ENCODE assay signal across 10 mouse cellular contexts in the genomic region with DNA sequence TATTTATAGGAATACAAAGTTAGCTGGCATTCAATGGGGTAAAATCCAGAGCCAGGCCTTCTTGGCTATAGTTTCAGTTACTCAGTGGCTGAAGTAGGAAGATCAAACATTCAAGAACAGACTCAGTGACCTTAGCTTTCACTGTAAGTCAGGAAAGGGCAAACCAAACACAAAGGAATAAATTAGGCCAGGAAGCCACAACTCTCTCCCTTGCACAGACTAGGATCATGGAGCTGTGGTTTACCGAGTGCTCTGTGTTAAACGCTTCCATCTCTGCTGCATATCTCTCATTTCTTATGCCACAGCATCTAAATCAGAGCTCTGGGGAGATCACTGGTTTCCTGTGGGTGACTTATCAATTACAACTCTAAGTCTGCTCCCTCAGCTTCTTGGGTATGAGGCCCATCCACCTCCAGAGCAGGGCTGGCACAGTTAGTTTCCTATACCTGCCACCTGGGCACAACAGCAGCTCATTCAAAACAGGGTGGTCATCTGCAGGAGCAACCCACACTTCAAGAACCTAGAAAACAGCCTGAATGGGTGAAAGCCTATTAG. TPM values are rescaled to one million over a fixed set of nuclear protein-coding genes. Genes with fewer than 3 reads are reported as not detected.
DNase-seq lines count a peak whose midpoint lies in the region; ATAC-seq lines count a peak whose summit lies in the region.
"Had no signal": no experiment of that assay in that cellular context is flagged by ENCODE, and none has a peak within 500 bp of the region (broad histone marks: within the 10 kb centered on the region; RNA-seq: fewer than 3 reads in every experiment).

No protein-coding gene starts in this region.

- no peaks in the 10 kb centered on the region for H3K36me3 ChIP-seq in kidney, embryonic 15.5 days
- H3K36me3 ChIP-seq in embryonic facial prominence, embryonic 12.5 days = no peaks in the 10 kb centered on the region
- no peaks in the 10 kb centered on the region for H3K36me3 ChIP-seq in hindbrain, embryonic 11.5 days (ENCODE audit: control insufficient read depth, insufficient read depth, low read length)
- no peaks in the 10 kb centered on the region for H3K36me3 ChIP-seq in midbrain, embryonic 14.5 days (ENCODE audit: control insufficient read depth, insufficient read depth, low read length)

- no peak overlapping the region for H3K4me3 ChIP-seq in kidney, embryonic 15.5 days (replicated peaks)
- H3K4me3 ChIP-seq in embryonic facial prominence, embryonic 12.5 days = no peak overlapping the region
- H3K4me3 ChIP-seq in hindbrain, embryonic 11.5 days (ENCODE audit: low read depth, low read length) = no peak overlapping the region
- no peak overlapping the region for H3K4me3 ChIP-seq in midbrain, embryonic 14.5 days (replicated peaks; ENCODE audit: low read depth, low read length)

- no peak for DNase-seq in kidney, adult 8-10 months
- no peak for DNase-seq in hindbrain, embryonic 11.5 days (ENCODE audit: low spot score)
- DNase-seq in midbrain, embryonic 14.5 days = no peak
- no peak for DNase-seq in adrenal gland, adult 8-10 months
- DNase-seq in adrenal gland, postnatal 4 days (ENCODE audit: low spot score in 2 of 2) = no peak
- DNase-seq in urinary bladder, adult 18-20 months (ENCODE audit: low spot score in 2 of 2) = no peak
- DNase-seq: adrenal gland, postnatal 25 days had no signal

- 66% methylated on average over 2 of the region's 2 CpGs for WGBS in kidney, embryonic 15.5 days
- WGBS in embryonic facial prominence, embryonic 12.5 days = 61% methylated on average over 2 of the region's 2 CpGs
- 67% methylated on average over 2 of the region's 2 CpGs for WGBS in hindbrain, embryonic 11.5 days
- WGBS in midbrain, embryonic 14.5 days = 57% methylated on average over 2 of the region's 2 CpGs

- H3K9ac ChIP-seq in kidney, embryonic 15.5 days = no peak overlapping the region
- H3K9ac ChIP-seq in embryonic facial prominence, embryonic 12.5 days = no peak overlapping the region
- no peak overlapping the region for H3K9ac ChIP-seq in hindbrain, embryonic 11.5 days (ENCODE audit: low read depth, low read length)
- no peak overlapping the region for H3K9ac ChIP-seq in midbrain, embryonic 14.5 days (replicated peaks; ENCODE audit: low read length)

- H3K4me1 ChIP-seq in kidney, embryonic 15.5 days = peaks cover 46% of the 10 kb centered on the region
- peaks cover 21% of the 10 kb centered on the region; the same call in 1 of the 2 replicates for H3K4me1 ChIP-seq in embryonic facial prominence, embryonic 12.5 days
- H3K4me1 ChIP-seq in hindbrain, embryonic 11.5 days (replicated peaks; ENCODE audit: control insufficient read depth, insufficient read depth, low read length) = no peaks in the 10 kb centered on the region; the same call in 1 of the 2 replicates
- peaks cover 6% of the 10 kb centered on the region; the same call in 1 of the 2 replicates for H3K4me1 ChIP-seq in midbrain, embryonic 14.5 days (ENCODE audit: control insufficient read depth, insufficient read depth, low read length)

- no peak overlapping the region for H3K4me2 ChIP-seq in kidney, embryonic 15.5 days
- H3K4me2 ChIP-seq in embryonic facial prominence, embryonic 12.5 days (replicated peaks) = no peak overlapping the region
- no peak overlapping the region for H3K4me2 ChIP-seq in hindbrain, embryonic 11.5 days (replicated peaks; ENCODE audit: low read depth, low read length)
- H3K4me2 ChIP-seq in midbrain, embryonic 14.5 days (ENCODE audit: low read length) = no peak overlapping the region

- H3K9me3 ChIP-seq in kidney, embryonic 15.5 days (replicated peaks) = no peaks in the 10 kb centered on the region
- H3K9me3 ChIP-seq in embryonic facial prominence, embryonic 12.5 days = no peaks in the 10 kb centered on the region
- H3K9me3 ChIP-seq in hindbrain, embryonic 11.5 days (ENCODE audit: control insufficient read depth, low read length) = no peaks in the 10 kb centered on the region
- no peaks in the 10 kb centered on the region for H3K9me3 ChIP-seq in midbrain, embryonic 14.5 days (ENCODE audit: control insufficient read depth, low read length)

- ATAC-seq in kidney, embryonic 15.5 days (replicated peaks; ENCODE audit: low FRiP score) = no peak
- ATAC-seq in embryonic facial prominence, embryonic 12.5 days (ENCODE audit: insufficient number of reproducible peaks, insufficient read depth, low FRiP score, low TSS enrichment) = no peak
- ATAC-seq in hindbrain, embryonic 11.5 days (ENCODE audit: low FRiP score) = no peak
- ATAC-seq in midbrain, embryonic 14.5 days (ENCODE audit: low FRiP score, low TSS enrichment) = no peak

- no peaks in the 10 kb centered on the region for H3K27me3 ChIP-seq in kidney, embryonic 15.5 days
- no peaks in the 10 kb centered on the region for H3K27me3 ChIP-seq in embryonic facial prominence, embryonic 12.5 days
- no peaks in the 10 kb centered on the region for H3K27me3 ChIP-seq in hindbrain, embryonic 11.5 days (ENCODE audit: control insufficient read depth, insufficient read depth, low read length)
- H3K27me3 ChIP-seq in midbrain, embryonic 14.5 days (ENCODE audit: control insufficient read depth, insufficient read depth, low read length) = no peaks in the 10 kb centered on the region

- H3K27ac ChIP-seq in kidney, embryonic 15.5 days = peak overlapping the region; percentile 83
- peak overlapping the region; percentile 64; the same call in 1 of the 2 replicates for H3K27ac ChIP-seq in embryonic facial prominence, embryonic 12.5 days
- 0 out of 2 replicates have a peak overlapping the region, but pooled peaks have one; percentile 7 for H3K27ac ChIP-seq in hindbrain, embryonic 11.5 days (ENCODE audit: low read depth, low read length)
- H3K27ac ChIP-seq in midbrain, embryonic 14.5 days (replicated peaks; ENCODE audit: low read depth, low read length) = 0 out of 2 replicates have a peak overlapping the region, but pooled peaks have one; percentile 41

RNA-seq across cellular contexts. Expression of a gene that starts 12.6 kb away (rescaled TPM):
- polyA plus RNA-seq in kidney, embryonic 15.5 days (2015; fragmentation: Nextera tagmentation; extraction: Ambion mirVana) = 6.3 and 6.8 TPM in 2 replicates
- 6.1 and 6.3 TPM in 2 replicates for polyA plus RNA-seq in embryonic facial prominence, embryonic 12.5 days (2016; fragmentation: Nextera tagmentation; extraction: Ambion mirVana)
- 5.2 and 6.0 TPM in 2 replicates for polyA plus RNA-seq in hindbrain, embryonic 11.5 days (2014; fragmentation: Nextera tagmentation; extraction: Ambion mirVana)
- polyA plus RNA-seq in midbrain, embryonic 14.5 days (2014; fragmentation: Nextera tagmentation; extraction: Ambion mirVana) = 5.3 and 5.6 TPM in 2 replicates
- 1 to 10 TPM; 4.2 to 5.5 (median 5.0) TPM for total RNA-seq in adrenal gland, adult 8-10 months (2022)
- 1 to 10 TPM; 4.1 to 4.2 TPM for total RNA-seq in adrenal gland, postnatal 4 days (2021)

RNA-seq across cellular contexts. Expression of a gene that starts 13.6 kb away (rescaled TPM):
- 20.4 and 20.7 TPM in 2 replicates for polyA plus RNA-seq in kidney, embryonic 15.5 days (2015; fragmentation: Nextera tagmentation; extraction: Ambion mirVana)
- polyA plus RNA-seq in embryonic facial prominence, embryonic 12.5 days (2016; fragmentation: Nextera tagmentation; extraction: Ambion mirVana) = 30.2 and 31.5 TPM in 2 replicates
- 19.5 and 28.4 TPM in 2 replicates for polyA plus RNA-seq in hindbrain, embryonic 11.5 days (2014; fragmentation: Nextera tagmentation; extraction: Ambion mirVana)
- 36.3 and 41.5 TPM in 2 replicates for polyA plus RNA-seq in midbrain, embryonic 14.5 days (2014; fragmentation: Nextera tagmentation; extraction: Ambion mirVana)
- total RNA-seq in adrenal gland, adult 8-10 months (2022) = 10 to 100 TPM; 17.9 to 79.8 (median 27.3) TPM
- total RNA-seq in adrenal gland, postnatal 4 days (2021) = 10 to 100 TPM; 28.0 to 33.7 TPM

RNA-seq across cellular contexts. Expression of a gene that starts 42.0 kb away (rescaled TPM):
- polyA plus RNA-seq in kidney, embryonic 15.5 days (2015; fragmentation: Nextera tagmentation; extraction: Ambion mirVana) = 30.5 and 31.2 TPM in 2 replicates
- 36.1 and 36.9 TPM in 2 replicates for polyA plus RNA-seq in embryonic facial prominence, embryonic 12.5 days (2016; fragmentation: Nextera tagmentation; extraction: Ambion mirVana)
- 30.2 and 30.8 TPM in 2 replicates for polyA plus RNA-seq in hindbrain, embryonic 11.5 days (2014; fragmentation: Nextera tagmentation; extraction: Ambion mirVana)
- 46.2 and 64.4 TPM in 2 replicates for polyA plus RNA-seq in midbrain, embryonic 14.5 days (2014; fragmentation: Nextera tagmentation; extraction: Ambion mirVana)
- total RNA-seq in adrenal gland, adult 8-10 months (2022) = 10 to 100 TPM; 42.2 to 52.5 (median 51.1) TPM
- 10 to 100 TPM; 49.2 to 60.7 TPM for total RNA-seq in adrenal gland, postnatal 4 days (2021)

RNA-seq across cellular contexts. Expression of a gene that starts 49.6 kb away (rescaled TPM):
- polyA plus RNA-seq in kidney, embryonic 15.5 days (2015; fragmentation: Nextera tagmentation; extraction: Ambion mirVana) = 6.8 and 9.1 TPM in 2 replicates
- polyA plus RNA-seq in embryonic facial prominence, embryonic 12.5 days (2016; fragmentation: Nextera tagmentation; extraction: Ambion mirVana) = 1.3 and 1.4 TPM in 2 replicates
- 0.19 TPM in 1 of 2 replicates, not detected in the other for polyA plus RNA-seq in hindbrain, embryonic 11.5 days (2014; fragmentation: Nextera tagmentation; extraction: Ambion mirVana)
- not detected in 2 replicates for polyA plus RNA-seq in midbrain, embryonic 14.5 days (2014; fragmentation: Nextera tagmentation; extraction: Ambion mirVana)
- total RNA-seq in adrenal gland, adult 8-10 months (2022) = 1 to 10 TPM in 2 of 4 experiments, under 1 TPM in 2; 0.32 to 3.7 (median 1.3) TPM
- total RNA-seq in adrenal gland, postnatal 4 days (2021) = 10 to 100 TPM; 11.5 to 33.6 TPM
- polyA plus RNA-seq: limb, embryonic 11.5 days had no signal

RNA-seq across cellular contexts. Expression of a gene that starts 56.0 kb away (rescaled TPM):
- 47.1 and 52.1 TPM in 2 replicates for polyA plus RNA-seq in kidney, embryonic 15.5 days (2015; fragmentation: Nextera tagmentation; extraction: Ambion mirVana)
- 53.9 and 54.6 TPM in 2 replicates for polyA plus RNA-seq in embryonic facial prominence, embryonic 12.5 days (2016; fragmentation: Nextera tagmentation; extraction: Ambion mirVana)
- polyA plus RNA-seq in hindbrain, embryonic 11.5 days (2014; fragmentation: Nextera tagmentation; extraction: Ambion mirVana) = 62.1 and 62.7 TPM in 2 replicates
- polyA plus RNA-seq in midbrain, embryonic 14.5 days (2014; fragmentation: Nextera tagmentation; extraction: Ambion mirVana) = 107 and 153 TPM in 2 replicates
- 100 to 1,000 TPM; 120 to 179 (median 148) TPM for total RNA-seq in adrenal gland, adult 8-10 months (2022)
- 100 to 1,000 TPM in 1 of 2 experiments, 10 to 100 TPM in 1; 94.9 to 121 TPM for total RNA-seq in adrenal gland, postnatal 4 days (2021)

Comparison
In these comparisons a context has a peak if more than half of its experiments do, and no peak if none do; other contexts are left out.
1. H3K27ac ChIP-seq: peak in every context shown above with its lines; median percentile 83 in kidney, embryonic 15.5 days; 64 in embryonic facial prominence, embryonic 12.5 days; 41 in midbrain, embryonic 14.5 days; 7 in hindbrain, embryonic 11.5 days.